Mouse (Mus musculus) cerebellum, adult (tissue): Measurements from ENCODE around the gene Pole3.
"Not testable (repeated sequence)": the region's sequence is repeated elsewhere in the genome, so short reads cannot be mapped to it uniquely, and the experiment has no call there.

Experiments
- ATAC-seq: cut with Nextera tagmentation; 2 replicates; pipeline ENCODE4 v1.9.2; 2017; ENCODE audit warnings: mild to moderate bottlenecking, moderate library complexity, mixed read lengths; ENCODE audit not compliant: insufficient number of reproducible peaks, low FRiP score, low TSS enrichment

Pole3 gene

DNA sequence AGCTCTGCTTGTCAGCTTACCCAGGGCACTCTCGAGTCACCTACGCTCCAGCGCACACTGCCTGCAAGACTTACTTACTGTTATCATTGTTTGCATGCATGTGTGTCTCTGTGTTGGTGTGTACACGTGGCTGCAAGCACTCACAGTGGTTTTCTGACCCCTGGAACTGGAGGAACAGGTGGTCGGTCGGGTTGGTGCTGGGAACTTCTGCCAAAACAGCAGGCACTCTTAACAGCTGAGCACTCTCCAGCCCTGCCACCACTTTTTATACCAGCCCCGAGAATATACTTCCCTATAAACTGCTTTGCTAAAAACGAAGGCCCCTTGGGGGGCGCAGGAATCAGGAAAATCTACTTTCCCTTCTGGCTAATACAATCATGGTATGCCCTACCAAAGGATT is 30.6 kb downstream of the Pole3 start:
- ATAC-seq, result no peak

- ATAC-seq, result no peak
Measured at GRCm38 (mm10) chr4:62492682-62493081, 32.2 kb downstream of the Pole3 start.

DNA sequence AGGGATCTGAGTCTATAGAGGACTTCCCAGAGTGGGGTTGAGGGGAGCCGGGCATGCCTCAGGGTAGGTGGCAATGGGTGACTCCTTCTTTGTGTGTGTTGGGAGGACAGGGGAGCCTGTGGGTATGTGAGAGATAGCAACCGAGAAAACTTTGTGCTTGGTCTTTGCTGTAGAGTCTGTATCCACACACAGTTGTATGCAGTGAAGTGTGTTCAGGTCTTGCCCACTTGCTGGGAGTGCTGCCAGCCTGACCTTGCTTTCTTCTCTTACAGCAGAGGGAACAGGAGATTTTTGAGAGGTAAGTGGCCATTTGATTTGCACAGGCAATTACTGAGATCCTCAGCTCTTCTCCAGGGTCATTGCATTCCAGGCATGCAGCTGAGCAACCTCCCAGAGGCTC is 37.0 kb downstream of the Pole3 start:
- no peak for ATAC-seq

- no peak for ATAC-seq
Measured at GRCm38 (mm10) chr4:62487172-62487571, 37.7 kb downstream of the Pole3 start.

- no peak for ATAC-seq
Measured at GRCm38 (mm10) chr4:62486162-62486696, 38.6 kb downstream of the Pole3 start.

DNA sequence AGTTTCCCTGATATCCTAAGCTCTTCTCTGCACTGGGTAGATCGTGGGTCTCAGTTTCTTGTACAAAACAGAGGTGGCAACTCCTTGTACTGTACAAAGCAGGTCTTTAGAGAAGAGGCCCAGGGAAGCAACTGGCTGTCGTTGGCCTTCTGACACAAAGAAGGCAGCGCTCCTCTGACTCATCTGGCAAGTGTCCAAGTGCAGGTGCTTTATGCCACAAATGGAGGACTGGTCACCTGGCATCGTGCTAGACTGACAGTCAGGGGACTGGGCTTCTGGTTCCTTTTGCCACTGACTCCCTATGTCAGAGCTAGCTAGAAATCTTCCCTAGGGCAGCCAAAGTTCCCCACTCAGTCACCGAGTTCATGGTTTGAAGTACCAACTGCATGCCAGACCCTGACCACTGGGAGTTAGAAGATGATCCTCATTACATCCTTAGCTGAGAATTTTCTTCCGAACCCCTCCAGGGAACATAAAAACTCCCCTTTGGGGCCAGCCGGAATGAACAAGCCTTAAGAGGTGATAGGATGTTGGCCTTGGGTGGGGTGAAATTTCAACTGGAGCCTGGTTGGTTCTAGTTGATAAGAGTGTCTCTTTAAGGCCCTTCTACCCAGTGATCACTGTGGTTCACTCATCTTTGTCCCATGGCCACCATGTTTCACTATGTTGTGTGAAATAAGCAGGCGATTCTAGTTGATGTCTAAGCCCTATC is 39.3 kb downstream of the Pole3 start:
- no peak for ATAC-seq

GRCm38 (mm10) chr4:62484928-62485327 is 39.9 kb downstream of the Pole3 start:
- no peak for ATAC-seq

- no peak; the same call in 1 of the 2 replicates for ATAC-seq
Measured at GRCm38 (mm10) chr4:62480709-62481605, 43.9 kb downstream of the Pole3 start.

GRCm38 (mm10) chr4:62479937-62480708 is 44.7 kb downstream of the Pole3 start, which contains the start of gene Bspry:
Bspry (plus strand) TSS chr4:62480053.
- ATAC-seq, result peak; percentile 69; the same call in 1 of the 2 replicates

- ATAC-seq, result not testable (repeated sequence)
Measured at GRCm38 (mm10) chr4:62479593-62479936, 45.3 kb downstream of the Pole3 start.

DNA sequence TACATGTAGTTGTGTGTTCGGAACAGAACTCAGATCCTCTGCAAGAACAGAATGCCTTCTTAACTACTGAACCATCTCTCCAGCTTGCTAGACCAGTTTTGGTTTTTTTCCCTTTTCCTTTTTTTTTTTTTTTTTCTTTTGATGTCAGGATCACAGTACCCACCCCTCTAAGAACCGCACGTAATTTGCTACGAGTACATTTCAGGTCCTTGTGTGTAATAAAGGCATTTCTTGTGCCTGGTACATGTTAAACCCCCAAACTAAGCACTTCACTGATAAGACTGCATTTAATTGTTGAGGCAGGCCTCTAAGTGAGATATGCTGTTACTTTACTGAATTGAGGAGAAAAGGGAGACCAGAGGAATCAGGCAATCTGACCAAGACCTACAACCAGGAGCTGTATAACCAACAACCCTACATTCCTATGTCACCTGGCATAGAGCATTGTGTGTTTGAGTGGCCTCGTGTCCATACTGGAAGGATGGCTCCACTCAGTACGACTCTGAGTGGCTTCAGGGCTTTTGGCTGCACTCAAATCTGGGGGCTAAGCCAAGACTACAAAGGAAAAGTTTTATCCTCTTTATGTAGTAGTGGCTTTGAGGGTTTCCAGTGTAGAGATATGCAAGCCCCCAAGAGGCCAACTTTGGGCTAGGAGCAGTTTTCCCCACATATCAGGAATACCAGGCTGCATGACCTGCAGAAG is 47.2 kb downstream of the Pole3 start:
- ATAC-seq, result no peak

DNA sequence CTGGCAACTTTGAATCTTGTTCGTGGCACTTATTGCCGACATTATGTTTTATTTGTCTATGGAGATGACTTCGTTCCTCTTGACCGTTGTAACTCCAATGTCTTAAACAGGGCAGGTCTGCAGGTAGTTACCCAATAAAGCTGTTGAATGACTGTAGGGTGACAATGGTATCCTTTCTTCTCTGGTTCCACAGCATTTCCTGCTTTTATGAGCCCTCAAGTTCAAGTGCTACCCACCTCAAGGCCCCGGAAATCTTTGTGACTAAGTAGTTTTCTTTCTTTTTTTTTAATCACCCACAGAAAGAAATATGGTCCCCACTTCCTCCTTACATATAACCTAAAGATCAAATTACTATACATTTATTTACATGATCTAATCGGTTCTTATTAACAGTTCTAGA is 49.1 kb downstream of the Pole3 start:
- ATAC-seq, result no peak

DNA sequence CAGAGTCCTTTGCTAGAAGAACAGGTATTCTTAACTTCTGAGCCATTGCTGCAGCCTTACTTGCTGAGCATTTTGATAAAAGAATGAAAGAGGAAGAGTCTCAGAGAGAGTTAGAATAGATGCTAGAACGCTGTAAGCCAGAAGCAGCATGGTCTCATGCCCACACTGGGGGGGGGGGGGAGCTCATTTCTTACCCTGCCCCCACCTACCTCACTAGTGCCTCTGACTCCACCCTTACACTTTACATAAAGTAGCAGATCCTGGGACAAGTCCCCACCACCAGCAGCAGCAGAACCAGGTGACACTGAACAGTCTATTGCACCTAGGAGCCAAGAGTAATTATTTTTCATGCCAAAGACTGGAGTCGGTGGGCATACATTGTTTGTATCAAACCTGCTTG is 49.7 kb downstream of the Pole3 start:
- ATAC-seq, result no peak
